Mouse (Mus musculus): ENCODE results near the gene Mutyh. TPM values are rescaled to one million over a fixed set of nuclear protein-coding genes. Genes with fewer than 3 reads are reported as not detected.
"Not testable (repeated sequence)": the region's sequence is repeated elsewhere in the genome, so short reads cannot be mapped to it uniquely, and the experiment has no call there.

Mutyh gene
- polyA plus RNA-seq, 1 experiment = 9.2 TPM

DNA sequence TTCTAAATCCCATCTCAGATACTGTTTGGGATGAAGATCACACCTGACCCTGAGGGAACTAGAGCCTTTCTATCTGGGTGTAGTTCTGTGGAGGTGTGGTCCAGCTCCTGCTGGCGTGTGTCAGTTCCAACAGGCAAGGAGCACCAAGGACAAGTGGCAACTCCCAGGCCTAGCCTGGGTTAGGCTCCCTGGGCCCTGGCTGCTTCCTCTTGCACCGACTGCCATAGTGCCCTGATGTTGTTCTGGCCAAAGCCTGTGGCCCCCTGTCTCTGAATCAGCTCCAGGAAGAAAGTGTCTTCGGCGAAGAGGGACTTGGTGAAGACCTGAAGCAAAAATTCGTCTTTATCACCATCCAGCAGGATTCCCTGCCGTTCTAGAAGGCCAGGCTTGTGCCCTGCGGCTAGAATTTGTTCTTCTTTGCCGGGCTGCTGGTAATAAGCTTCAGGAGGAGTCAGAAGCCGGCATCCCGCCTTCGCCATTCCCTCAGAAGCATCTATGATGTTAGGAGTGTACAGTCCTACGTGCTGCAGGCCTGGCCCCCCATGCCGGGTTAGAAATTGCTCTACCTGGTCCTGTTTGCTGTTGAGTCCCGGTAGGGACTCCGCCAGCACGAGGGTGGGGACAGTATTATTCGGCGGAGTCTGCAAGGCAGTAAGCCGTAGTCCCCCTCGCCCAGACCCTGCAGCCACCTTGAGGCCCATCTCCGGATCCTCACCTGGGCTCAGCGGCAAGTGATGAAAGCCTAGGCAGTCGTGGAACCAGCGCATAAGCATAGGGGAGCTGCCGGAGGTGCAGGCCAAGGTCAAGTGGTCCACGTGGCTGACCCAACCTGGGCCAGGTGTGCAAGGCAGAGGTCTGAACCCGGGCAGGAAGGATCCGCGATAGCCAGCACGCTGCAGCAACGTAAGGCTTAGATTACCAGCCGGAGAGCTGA, 12.7 kb downstream of the Mutyh start:
- Histone ChIP-seq H3K4me3 (ENCODE audit: insufficient read depth, low read length) (peak overlapping the region; percentile 55), H3K27ac (ENCODE audit: insufficient read depth, low read length) (no peak overlapping the region), H3K4me1 (ENCODE audit: control insufficient read depth, insufficient read depth, low read length) (no peaks in the 10 kb centered on the region; the same call in 1 of the 2 replicates)
- TF ChIP-seq CTCF (IDR thresholded peaks at IDR 0.05; ENCODE audit: borderline replicate concordance, insufficient read depth, low read length) (no peak), POLR2A (IDR thresholded peaks at IDR 0.05; ENCODE audit: low read depth, low read length) (no peak)

DNA sequence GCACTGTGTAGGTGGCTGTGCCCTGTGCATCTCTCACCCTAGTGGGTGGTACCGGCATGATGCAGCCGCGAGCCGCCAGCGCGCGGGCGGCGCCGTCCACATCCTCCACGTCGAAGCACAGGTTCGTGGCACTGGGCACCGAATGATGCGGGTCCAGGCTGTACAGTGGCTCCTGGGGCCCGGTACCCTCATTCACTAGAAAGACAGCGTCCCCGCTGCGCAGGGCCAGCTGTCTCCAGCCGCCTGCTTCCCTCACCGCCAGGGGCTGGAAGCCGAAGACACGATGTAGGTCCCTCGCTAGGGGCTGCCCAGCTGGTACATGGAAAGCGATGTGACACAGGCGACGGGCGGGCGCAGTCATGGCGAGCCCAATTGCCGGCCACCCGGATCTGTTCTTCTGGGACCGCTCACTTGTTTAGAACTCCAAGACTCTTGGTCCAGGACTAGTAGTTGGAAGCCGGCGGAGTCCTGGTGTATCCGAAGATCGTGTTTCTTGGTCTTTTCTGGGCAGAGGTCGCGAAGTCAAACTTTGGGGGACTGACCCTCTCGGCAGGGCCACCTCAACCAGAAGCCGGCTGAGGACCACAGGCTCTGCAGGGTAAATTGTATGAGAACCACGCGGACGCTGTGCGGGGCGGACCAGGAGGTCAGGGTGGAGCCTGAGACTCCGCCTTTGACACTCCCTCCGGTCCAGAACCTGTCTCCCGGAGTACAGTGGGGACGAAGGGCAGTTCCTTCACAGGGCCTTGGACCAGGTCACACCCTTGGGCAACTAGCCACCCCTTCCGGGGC, 13.6 kb downstream of the Mutyh start:
- no peak for TF ChIP-seq CTCF (IDR thresholded peaks at IDR 0.05; ENCODE audit: borderline replicate concordance, insufficient read depth, low read length)
- peak; percentile 70 for TF ChIP-seq POLR2A (IDR thresholded peaks at IDR 0.05; ENCODE audit: low read depth, low read length)
- H3K4me1 ChIP-seq (ENCODE audit: control insufficient read depth, insufficient read depth, low read length) = no peaks in the 10 kb centered on the region
- no peak overlapping the region for H3K27ac ChIP-seq (ENCODE audit: insufficient read depth, low read length)
- H3K4me3 ChIP-seq (ENCODE audit: insufficient read depth, low read length) = peak overlapping the region; percentile 55

DNA sequence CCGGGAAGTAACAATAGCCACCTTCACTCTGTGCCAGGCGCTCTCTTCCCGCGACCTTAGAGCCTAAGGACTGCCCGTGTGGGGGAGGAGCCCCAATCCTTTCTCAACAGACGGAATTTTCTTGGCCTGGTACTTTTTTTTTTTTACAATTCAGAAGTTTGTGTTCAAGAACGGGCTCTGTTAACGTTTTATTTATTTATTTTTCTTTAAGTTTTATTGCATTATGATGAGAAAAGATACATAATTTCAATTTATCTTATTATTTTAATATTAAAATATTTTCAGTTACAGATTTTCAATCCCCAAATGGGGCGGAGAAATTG, 14.1 kb downstream of the Mutyh start, which contains the start of gene Hpdl:
Hpdl (minus strand) TSS at position 14 of the 323 bp plus-strand sequence.
- H3K4me1 ChIP-seq (ENCODE audit: control insufficient read depth, insufficient read depth, low read length) = no peaks in the 10 kb centered on the region
- H3K4me3 ChIP-seq (ENCODE audit: insufficient read depth, low read length) = peak within 1 kb of the TSS; percentile 55
- TF ChIP-seq CTCF (IDR thresholded peaks at IDR 0.05; ENCODE audit: borderline replicate concordance, insufficient read depth, low read length) (no peak), POLR2A (IDR thresholded peaks at IDR 0.05; ENCODE audit: low read depth, low read length) (no peak)
- no peak within 1 kb of the TSS for H3K27ac ChIP-seq (ENCODE audit: insufficient read depth, low read length)

DNA sequence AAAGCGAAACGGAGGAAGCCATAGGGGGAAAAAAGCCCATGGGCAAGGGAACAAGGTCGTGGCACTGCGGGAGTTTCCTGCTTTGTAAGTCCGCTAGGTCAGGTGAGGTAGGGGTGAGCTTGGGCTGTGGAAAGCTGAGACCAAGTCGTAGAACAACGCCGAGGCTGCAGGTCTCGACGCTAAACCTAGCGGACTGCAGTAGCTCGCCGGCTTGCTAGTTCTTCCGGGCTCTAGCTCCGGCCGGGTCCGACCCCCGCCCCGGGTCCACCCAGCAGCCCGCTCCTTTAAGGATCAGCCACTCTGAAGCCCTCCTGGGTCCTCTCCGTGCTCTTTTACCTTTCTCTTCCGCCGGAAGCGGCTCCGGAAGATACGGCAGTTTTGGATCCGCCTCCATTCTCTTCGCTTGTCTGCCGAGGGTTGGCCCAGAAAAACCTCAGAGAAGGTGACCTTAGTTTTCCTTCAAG, 17.1 kb downstream of the Mutyh start:
- no peaks in the 10 kb centered on the region for H3K4me1 ChIP-seq (ENCODE audit: control insufficient read depth, insufficient read depth, low read length)
- H3K27ac ChIP-seq (ENCODE audit: insufficient read depth, low read length) = no peak overlapping the region
- H3K4me3 ChIP-seq (ENCODE audit: insufficient read depth, low read length) = peak overlapping the region; percentile 35
- TF ChIP-seq CTCF (IDR thresholded peaks at IDR 0.05; ENCODE audit: borderline replicate concordance, insufficient read depth, low read length) = no peak
- TF ChIP-seq POLR2A (IDR thresholded peaks at IDR 0.05; ENCODE audit: low read depth, low read length) = peak; percentile 70

DNA sequence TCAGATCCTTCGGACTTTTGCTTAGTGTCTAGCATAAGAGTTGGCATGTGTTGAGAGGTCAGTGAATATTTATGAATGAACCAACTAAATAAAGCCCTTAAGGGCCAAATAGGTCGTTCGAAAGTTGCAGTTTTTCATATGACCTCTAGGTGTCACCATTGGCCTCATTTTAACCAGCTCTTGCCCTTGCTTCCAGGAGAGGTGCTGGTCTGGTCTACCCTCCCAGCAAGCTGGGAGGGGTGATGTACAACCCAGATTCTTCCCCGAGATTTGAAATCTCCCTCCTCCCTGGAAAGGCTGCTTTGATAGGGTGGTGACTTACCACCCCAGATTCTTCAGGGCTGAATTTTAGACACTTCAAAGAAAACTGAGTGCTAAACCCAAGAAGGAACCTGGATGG, 20.3 kb downstream of the Mutyh start:
- TF ChIP-seq CTCF (IDR thresholded peaks at IDR 0.05; ENCODE audit: borderline replicate concordance, insufficient read depth, low read length) (peak; percentile 43; the same call in 1 of the 2 replicates), POLR2A (IDR thresholded peaks at IDR 0.05; ENCODE audit: low read depth, low read length) (no peak)
- H3K27ac ChIP-seq (ENCODE audit: insufficient read depth, low read length) = no peak overlapping the region
- H3K4me1 ChIP-seq (ENCODE audit: control insufficient read depth, insufficient read depth, low read length) = no peaks in the 10 kb centered on the region
- no peak overlapping the region for H3K4me3 ChIP-seq (ENCODE audit: insufficient read depth, low read length)

DNA sequence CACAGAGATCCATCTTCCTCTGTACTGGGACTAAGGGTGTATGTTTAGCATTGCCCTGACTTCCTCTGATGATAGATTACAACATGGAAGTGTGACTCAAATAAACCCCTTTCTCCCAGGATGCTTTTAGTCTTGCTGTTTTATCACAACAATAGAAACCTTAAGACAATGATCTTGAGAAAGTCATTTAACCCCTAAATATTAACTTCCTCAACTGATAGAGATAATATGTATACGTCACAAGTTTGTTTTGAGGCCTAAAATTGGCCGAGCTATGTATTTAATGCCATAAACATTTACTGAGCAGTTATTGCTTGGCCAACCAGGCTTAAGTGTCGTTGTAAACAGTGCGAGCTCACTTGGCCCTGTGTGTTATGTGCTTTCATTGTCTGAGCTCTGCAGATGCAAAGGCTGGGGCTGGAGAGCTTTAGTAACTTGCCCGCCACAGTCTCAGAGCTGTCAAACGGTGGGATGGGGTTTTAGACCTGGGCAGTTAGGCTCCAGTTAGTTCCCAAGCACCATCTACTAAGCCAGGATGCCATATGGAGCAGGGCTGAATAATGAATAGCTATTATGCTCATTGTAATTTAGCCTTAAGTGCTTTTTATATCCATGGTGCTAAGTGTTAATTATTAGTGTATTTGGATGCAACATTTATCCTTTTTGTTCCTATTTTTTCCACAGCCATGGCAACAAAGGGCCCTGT, 22.0 kb downstream of the Mutyh start:
- Histone ChIP-seq H3K27ac (ENCODE audit: insufficient read depth, low read length) (no peak overlapping the region), H3K4me1 (ENCODE audit: control insufficient read depth, insufficient read depth, low read length) (no peaks in the 10 kb centered on the region), H3K4me3 (ENCODE audit: insufficient read depth, low read length) (no peak overlapping the region)
- no peak for TF ChIP-seq POLR2A (IDR thresholded peaks at IDR 0.05; ENCODE audit: low read depth, low read length)
- no peak for TF ChIP-seq CTCF (IDR thresholded peaks at IDR 0.05; ENCODE audit: borderline replicate concordance, insufficient read depth, low read length)

DNA sequence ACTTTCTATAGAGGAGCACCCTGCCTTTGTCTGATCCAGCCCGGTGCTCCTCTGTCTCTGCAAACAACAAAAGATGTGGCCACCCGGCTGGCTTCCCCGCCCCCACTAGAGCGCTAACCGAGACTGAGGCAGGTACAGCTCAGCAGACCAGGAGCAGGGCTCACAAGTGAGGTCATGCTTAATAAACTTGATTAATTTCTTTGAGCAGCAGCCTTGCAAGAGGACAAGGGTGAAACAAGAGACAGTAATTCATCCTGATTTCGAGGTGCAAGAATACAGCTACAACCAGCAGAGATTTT, 22.5 kb downstream of the Mutyh start:
- TF ChIP-seq POLR2A (IDR thresholded peaks at IDR 0.05; ENCODE audit: low read depth, low read length) (no peak), CTCF (IDR thresholded peaks at IDR 0.05; ENCODE audit: borderline replicate concordance, insufficient read depth, low read length) (no peak)
- no peaks in the 10 kb centered on the region for H3K4me1 ChIP-seq (ENCODE audit: control insufficient read depth, insufficient read depth, low read length)
- no peak overlapping the region for H3K27ac ChIP-seq (ENCODE audit: insufficient read depth, low read length)
- H3K4me3 ChIP-seq (ENCODE audit: insufficient read depth, low read length) = no peak overlapping the region

DNA sequence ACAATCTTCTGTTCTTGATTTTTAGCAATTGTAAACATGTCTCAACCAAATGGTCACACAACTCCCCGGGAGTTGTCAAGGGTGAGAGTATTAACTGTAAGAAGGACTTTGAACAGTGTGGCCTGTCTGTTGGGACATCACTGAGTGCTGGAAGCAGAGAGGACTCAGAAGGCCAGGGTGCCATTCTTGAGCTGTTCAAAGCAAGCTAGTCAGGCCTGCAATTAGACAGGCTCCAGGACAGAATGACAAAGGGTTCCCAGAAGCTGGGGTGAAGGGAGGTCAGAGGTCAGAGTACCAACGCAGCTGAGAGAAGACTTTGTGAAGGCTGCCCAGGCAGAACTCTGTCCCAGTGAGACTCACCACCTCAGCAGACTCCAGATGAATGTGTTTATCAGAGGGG, 31.5 kb downstream of the Mutyh start:
- no peak overlapping the region for H3K27ac ChIP-seq (ENCODE audit: insufficient read depth, low read length)
- TF ChIP-seq CTCF (IDR thresholded peaks at IDR 0.05; ENCODE audit: borderline replicate concordance, insufficient read depth, low read length) = no peak
- no peak for TF ChIP-seq POLR2A (IDR thresholded peaks at IDR 0.05; ENCODE audit: low read depth, low read length)
- no peaks in the 10 kb centered on the region for H3K4me1 ChIP-seq (ENCODE audit: control insufficient read depth, insufficient read depth, low read length)
- no peak overlapping the region for H3K4me3 ChIP-seq (ENCODE audit: insufficient read depth, low read length)

DNA sequence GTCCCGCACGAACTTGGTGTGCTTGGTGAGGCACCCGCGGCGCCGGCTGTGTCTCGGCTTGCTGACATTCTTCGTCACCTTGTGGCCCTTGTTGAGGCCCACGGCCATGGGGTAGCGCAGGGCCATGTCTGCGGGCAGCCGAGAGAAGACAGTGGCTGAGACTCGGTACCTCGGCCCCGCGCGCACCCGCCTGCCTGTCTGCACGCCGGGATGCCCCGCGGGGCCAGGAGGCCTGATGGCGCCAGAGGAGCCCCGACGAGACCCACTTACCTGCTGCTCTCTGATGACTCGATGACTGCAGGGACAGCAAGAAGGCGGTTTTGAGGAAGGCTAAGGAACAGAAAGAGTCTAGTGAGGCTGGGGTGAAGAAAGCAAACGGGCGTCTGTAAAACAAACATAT, 32.6 kb downstream of the Mutyh start:
- not testable (repeated sequence) for H3K27ac ChIP-seq (ENCODE audit: insufficient read depth, low read length); H3K4me3 ChIP-seq (ENCODE audit: insufficient read depth, low read length); H3K4me1 ChIP-seq (ENCODE audit: control insufficient read depth, insufficient read depth, low read length)
